Mouse (Mus musculus): ENCODE measurements around the gene Slfn8. TPM values are rescaled to one million over a fixed set of nuclear protein-coding genes. Genes with fewer than 3 reads are reported as not detected.

Slfn8 gene
- total RNA-seq, 2 experiments from 2014 or later: 0.42 to 0.52 TPM

Small RNA genes lying within 50 kb of the gene (microRNA-seq; reads per million reads assigned to microRNA genes)
- not detected for gene Gm27598
- gene Mir7679: not detected

Other genes with a start within 250 kb of the Slfn8 start
- gene Lig3, start 239.7 kb downstream of the Slfn8 start, total RNA-seq (2021): 10 to 100 TPM; 18.9 to 20.7 TPM
- gene Rffl, start 149.6 kb downstream of the Slfn8 start, total RNA-seq (2021): 1 to 10 TPM; 5.4 to 6.0 TPM
- 10 to 100 TPM in 1 of 2 experiments, 1 to 10 TPM in 1; 9.6 to 10.4 TPM for gene Rad51d, start 130.2 kb downstream of the Slfn8 start, total RNA-seq (2021)
- not detected for gene Fndc8, start 128.7 kb downstream of the Slfn8 start, total RNA-seq (2021)
- gene Nle1, start 112.4 kb downstream of the Slfn8 start, total RNA-seq (2021): 10 to 100 TPM; 22.3 to 27.4 TPM
- 100 to 1,000 TPM; 115 to 124 TPM for gene Unc45b, start 110.3 kb downstream of the Slfn8 start, total RNA-seq (2021)
- gene Slfn5, start 69.5 kb downstream of the Slfn8 start, total RNA-seq (2021): 10 to 100 TPM; 18.3 to 24.7 TPM
- gene Slfn9, start 29.0 kb downstream of the Slfn8 start, total RNA-seq (2021): 1 to 10 TPM; 7.5 to 7.8 TPM
- gene Slfn2, start 44.3 kb upstream of the Slfn8 start, total RNA-seq (2021): 1 to 10 TPM; 2.7 to 3.0 TPM
- under 1 TPM in 1 of 2 experiments, not detected in 1; 0.18 TPM for gene Slfn1, start 96.0 kb upstream of the Slfn8 start, total RNA-seq (2021)
- gene Slfn4, start 154.4 kb upstream of the Slfn8 start, total RNA-seq (2021): under 1 TPM; 0.12 to 0.16 TPM
- gene Slfn3, start 170.5 kb upstream of the Slfn8 start, total RNA-seq (2021): 1 to 10 TPM; 1.5 to 1.9 TPM

All from gastrocnemius, postnatal 4 days (tissue).